Mouse (Mus musculus): ENCODE data around the gene Tsks.

The Tsks gene

DNA sequence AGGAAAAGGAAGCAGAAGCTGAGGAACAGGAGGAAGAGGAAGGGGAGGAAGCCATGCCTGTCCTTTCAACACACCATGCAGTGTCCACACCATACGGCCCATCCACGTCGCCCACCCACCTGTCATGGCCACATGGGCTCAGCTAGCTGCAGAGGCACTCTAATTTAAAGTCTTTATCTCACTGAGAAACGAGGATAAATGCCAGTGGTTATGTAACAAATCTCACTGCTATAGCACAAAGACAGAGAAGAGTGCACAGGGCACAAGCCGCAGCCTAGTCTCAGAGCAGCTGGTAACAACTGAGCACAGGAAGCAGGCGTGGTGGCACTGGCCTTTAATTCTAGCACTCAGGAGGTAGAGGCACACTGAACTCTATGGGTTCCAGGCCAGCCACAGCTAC, 6.9 kb downstream of the Tsks start:
- no peak for DNase-seq (ENCODE audit: low read depth in 1 of 2, low spot score in 2 of 2)

DNA sequence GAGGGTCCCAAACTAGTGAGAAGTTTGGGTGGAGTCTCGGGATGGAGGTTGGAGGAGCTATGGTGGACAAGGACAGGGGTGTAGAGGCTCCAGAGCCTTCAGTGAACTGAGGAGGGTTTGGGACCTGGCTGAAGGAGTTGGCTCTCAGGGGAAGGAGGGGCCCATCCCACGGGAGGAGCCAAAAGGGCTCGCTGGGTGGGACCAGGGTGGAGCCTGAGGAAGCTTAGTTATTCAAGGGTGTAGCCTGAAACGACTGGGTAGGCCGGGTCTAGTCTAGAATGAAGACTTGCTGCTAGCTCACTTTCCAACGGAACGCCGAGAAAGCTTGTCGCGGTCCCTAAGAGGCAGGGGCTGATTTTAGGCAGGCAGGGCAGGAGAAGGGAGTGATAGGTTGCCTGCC, 9.0 kb downstream of the Tsks start:
- no peak for DNase-seq (ENCODE audit: low read depth in 1 of 2, low spot score in 2 of 2)

DNA sequence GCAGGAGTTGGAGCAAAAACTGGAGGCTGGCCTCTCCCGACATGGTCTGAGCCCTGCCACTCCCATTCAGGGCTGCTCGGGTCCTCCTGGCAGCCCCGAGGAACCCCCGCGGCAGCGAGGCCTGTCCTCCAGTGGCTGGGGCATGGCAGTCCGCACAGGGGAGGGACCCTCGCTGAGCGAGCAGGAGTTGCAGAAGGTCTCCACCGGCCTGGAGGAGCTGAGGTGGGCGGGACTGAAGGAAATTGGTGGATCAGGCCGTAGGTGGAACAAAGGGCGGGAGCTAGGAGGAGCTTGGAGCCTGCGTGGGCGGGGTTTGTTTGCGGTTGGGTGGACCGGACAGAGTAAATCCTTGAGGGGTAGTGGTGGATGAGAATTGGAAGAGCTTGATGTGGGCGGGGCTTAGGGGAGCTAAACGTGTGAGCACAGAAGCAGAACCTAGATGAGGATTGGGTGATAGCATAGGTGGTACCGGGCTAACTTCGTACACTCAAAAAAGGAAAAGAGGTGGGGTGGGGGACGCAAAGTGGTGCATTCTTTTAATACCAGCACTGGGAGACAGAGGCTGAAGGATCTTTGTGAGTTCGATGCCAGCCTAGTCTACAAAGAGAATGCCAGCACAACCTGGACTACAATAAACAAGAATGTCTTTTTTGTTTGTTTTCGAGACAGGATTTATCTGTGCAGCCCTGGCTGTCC, 9.8 kb downstream of the Tsks start:
- peak; percentile 63 to 65 for DNase-seq (ENCODE audit: low read depth in 1 of 2, low spot score in 2 of 2)

DNA sequence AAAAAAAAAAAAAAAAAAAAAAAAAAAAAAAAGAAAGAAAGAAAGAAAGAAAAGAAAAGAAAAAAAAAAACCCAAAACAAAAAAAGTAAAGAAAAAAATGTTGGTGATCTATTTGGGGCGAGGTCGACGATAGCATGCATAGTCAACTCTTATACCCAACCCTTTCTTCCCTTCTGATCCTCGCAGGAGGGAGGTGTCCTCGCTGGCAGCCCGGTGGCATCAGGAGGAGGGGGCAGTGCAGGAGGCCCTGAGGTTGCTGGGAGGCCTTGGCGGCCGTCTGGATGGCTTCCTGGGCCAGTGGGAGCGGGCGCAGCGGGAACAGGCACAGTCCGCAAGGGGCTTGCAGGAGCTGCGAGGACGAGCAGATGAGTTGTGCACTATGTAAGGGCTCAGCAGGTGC, 10.6 kb downstream of the Tsks start:
- DNase-seq (ENCODE audit: low read depth in 1 of 2, low spot score in 2 of 2), result no peak

DNA sequence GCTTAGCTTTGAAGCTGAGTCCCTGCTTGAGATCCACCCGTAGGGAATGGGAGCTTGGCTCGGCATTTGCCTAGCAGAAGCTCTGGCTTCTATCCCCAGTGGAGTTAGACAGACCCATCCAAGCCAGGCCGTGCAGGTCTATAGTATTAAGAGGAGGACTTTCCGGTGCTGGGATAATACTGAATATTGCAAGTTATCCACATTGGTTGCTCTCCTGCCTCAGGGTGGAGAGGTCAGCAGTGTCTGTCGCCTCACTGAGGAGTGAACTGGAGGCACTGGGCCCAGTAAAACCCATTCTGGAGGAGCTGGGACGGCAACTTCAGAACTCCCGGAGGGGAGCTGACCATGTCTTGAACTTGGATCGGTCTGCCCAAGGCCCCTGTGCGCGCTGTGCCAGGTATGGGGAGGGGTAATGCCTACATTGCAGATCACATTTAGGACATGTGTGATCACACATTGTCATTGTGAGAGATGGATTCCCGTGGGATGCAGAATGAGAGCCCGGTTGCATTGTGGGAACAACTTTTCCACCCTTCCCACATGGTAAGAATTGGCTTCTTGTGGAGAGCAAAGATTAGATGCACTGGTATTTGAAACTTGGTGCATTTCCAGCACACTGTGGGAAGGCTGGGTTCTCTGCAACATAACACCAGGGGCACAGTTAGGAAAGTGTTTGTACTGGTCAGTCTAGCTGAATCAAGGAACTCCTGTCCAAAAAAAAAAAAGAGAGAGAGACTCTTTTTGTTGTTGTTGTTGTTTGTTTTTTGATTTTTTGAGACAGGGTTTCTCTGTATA, 11.3 kb downstream of the Tsks start:
- DNase-seq (ENCODE audit: low read depth in 1 of 2, low spot score in 2 of 2), result no peak

DNA sequence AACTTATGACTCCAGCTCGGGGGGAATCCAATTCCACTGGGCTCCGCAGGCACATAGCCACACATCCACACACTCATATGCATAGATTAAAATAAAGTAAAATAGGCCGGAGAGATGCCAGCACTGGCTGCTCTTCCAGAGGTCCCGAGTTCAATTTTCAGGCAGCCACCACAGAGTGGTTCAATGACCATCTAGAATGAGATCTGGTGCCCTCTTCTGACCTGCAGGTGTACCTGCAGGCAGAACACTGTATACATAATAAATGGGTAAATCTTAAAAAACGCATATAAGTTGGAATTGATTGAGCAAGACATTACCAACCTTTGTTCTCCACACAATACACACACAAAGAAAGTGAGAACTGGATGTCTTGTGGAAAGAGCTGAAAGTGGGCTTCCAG, 12.6 kb downstream of the Tsks start:
- DNase-seq (ENCODE audit: low read depth in 1 of 2, low spot score in 2 of 2), result no peak

DNA sequence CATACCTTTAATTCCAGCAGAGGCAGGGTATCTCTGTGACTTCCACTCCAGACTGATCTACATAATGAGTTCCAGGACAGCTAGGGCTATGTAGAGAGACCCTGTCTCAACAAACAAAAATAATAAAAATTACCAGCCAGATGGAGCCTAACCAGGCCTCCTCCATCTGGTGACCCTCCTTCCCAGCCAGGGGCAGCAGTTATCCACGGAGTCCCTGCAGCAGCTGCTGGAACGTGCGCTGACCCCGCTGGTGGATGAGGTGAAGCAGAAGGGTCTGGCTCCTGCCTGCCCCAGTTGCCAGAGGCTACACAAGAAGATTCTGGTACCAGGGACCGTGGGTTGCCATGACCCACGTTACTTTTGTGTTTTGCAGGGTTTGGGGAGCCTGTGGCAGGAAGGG, 13.3 kb downstream of the Tsks start:
- no peak for DNase-seq (ENCODE audit: low read depth in 1 of 2, low spot score in 2 of 2)

DNA sequence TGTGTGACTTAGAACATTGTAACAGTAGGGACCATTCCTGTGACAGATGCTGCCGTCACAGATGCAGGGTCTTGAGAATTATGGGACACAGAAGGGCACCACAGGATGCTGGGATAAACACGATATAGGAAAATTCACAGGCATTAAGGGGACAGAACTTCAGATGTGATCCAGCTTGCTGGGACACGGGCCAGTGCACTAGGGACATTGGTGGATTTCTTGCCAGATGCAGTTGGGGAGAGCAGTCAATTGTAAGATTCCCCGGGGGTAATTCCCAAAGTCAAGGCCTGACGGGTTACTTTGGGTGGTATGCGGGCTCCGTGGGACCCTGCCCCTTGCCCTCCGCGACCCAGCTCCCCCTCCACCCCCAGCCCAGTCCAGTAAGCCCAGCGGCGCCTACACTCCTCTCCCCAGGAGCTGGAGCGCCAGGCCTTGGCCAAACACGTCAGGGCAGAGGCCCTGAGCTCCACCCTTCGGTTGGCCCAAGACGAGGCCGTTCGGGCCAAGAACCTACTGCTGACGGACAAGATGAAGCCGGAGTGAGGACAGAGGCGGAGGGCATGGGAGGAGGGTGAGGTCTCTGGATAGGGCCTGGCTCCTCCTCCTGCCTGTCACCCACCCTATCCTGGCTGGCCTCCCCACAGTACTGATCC, 14.3 kb downstream of the Tsks start:
- no peak for DNase-seq (ENCODE audit: low read depth in 1 of 2, low spot score in 2 of 2)

DNA sequence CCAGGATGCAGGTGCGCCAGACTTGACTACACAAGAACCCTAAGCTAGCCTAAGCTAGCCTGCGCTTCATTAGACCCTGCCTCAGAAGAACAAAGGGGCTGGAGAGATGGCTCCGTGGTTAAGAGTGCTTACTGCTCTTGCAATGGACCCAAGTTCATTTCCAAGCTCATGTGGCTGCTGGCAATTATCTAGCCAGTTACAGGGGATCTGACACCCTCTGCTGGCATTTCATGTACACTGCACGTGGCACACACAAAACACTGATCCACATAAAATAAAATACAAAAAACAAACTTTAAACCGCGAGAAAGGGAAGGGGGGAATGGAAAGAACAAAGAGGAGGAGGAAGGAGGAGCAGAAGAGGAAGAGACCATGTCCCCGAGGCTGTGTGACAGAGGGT, 15.2 kb downstream of the Tsks start:
- DNase-seq (ENCODE audit: low read depth in 1 of 2, low spot score in 2 of 2), result no peak

DNA sequence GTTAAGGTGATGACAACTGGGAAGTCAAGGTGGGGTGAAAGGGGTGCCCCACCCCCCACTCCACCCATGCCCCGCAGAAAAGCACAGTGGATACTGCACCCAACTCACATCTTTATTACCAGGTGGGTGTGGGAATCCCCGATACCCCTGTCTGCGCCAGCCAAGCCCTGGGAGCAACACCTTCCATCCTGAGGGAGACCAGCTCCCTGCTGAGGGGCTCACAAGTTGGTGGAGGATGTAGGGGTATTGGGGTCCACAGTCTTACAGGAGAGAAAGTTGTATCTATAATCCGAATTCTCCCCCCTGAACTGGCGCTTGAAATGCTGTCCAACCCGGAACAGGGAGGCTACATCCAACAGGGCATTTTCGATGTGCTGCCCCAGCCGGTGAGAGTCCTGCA, 16.3 kb downstream of the Tsks start:
- no peak for DNase-seq (ENCODE audit: low read depth in 1 of 2, low spot score in 2 of 2)

DNA sequence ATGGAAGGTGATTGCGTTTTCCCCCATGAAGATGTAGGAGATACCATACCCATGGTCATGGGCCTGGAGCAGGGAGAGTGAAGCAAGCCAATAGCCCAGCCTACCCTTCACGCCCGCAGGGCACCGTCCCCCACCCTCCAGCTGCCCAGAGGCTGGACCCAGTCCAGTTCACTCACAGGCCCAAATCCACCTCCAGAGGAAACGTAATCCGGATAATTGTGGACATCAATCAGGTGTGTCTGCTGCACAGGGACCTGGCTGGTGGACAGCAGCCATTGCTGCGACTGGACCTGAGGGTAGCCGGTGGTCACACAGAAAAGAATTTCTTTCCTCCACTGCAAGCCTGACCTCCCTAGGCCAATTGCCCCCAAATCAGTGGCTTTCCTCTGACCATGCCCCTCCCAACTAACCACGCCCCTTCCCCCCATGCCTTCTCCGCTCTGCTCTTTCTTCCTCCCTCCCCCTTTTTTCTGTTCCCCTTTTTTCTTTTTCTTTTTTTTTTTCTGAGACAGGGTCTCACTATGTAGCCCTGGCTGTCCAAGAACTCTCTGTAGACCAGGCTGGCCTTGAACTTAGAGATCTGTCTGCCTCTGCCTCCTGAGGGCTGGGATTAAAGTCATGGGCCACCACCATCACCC, 17.0 kb downstream of the Tsks start:
- no peak for DNase-seq (ENCODE audit: low read depth in 1 of 2, low spot score in 2 of 2)

DNA sequence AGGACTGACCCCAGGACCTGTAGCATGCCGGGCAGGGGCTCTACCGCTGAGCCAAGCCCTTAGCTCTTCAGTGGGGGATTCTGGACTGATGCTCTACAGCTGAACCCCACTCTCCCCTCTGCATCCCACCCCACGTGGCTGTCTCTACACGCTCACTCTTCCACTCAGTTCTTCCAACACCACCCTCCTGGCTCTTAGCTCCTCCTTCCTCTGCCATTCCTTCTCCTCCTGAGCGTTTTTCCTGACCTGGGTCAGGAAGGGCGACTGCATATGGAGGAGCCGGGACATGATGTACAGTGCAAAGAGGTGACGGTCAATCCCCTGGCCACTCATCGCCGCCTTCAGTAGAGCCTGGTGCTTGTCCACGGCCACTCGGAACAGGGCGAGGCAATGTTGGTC, 17.5 kb downstream of the Tsks start:
- no peak for DNase-seq (ENCODE audit: low read depth in 1 of 2, low spot score in 2 of 2)

DNA sequence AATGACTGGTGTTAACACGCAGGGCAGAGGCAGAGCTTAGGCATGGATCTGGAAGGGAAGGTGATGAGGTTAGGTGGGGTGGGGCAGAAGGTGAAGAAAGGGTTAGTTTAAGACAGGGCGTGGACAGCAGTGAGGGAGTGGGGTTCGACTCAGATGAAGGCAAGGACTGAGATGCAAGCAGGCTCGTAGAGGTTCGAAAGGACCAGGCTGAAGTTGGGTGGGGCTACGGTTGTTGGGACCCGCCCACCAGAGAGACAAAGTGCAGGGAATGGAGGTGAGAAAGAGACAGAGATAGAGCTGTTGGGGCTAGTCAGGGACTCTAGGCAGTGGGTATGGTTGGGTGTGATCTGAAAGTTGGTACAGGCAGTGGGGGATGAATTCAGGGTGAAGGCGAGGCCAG, 19.3 kb downstream of the Tsks start:
- no peak for DNase-seq (ENCODE audit: low read depth in 1 of 2, low spot score in 2 of 2)

DNA sequence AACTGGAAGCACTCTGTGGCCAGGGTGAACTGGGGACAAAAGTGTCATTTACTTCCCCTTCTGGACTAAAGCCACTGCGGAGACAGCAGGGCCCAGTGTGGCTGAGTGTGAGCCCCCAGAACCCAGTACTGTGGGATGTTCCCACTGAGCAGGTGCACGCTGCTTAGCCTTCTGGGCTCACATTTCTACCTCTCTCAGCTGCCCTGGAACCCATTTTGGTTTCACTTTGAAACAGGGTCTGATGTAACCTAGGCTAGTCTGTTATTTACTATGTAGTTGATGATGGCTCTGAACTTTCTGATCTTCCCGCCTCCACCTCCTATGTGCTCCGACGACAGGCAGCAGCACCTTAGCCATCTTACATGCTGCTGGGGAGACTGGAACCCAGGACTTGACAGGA, 19.8 kb downstream of the Tsks start:
- no peak for DNase-seq (ENCODE audit: low read depth in 1 of 2, low spot score in 2 of 2)

DNA sequence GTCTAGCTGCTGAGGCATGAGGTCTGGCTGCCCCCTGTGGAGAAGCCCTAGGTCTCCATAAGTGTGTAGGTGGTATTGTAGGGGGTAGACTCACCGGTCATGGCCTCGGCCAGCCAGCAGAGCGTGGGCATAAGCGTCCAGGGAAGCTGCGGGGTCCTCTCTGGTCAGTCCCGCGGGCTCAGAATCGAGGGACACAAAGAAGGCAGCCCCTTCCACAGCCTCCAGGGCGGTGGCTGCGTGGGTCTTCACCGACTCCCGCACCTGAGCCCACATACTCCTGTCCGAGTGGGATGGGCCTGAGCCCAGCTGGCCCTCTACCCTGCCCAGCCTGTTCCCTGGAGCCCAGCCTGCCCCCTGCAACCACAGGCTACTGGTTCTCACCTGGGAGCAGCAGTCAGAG, 22.0 kb downstream of the Tsks start:
- no peak for DNase-seq (ENCODE audit: low read depth in 1 of 2, low spot score in 2 of 2)

DNA sequence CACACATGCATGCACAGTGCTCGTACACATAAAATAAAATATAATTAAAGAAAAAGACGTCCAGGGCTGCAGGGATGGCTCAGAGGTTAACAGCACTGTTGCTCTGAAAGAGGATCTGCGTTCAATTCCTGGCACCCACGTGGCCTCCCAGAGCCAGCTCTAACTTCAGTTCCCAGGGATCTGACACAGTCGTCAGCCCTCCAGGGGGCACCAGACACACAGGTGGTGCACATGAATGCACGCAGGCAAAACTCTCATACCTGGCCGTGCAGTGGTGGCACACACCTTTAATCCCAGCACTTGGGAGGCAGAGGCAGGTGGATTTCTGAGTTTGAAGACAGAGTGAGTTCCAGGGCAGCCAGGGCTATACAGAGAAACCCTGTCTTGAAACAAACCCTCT, 23.0 kb downstream of the Tsks start:
- no peak for DNase-seq (ENCODE audit: low read depth in 1 of 2, low spot score in 2 of 2)

DNA sequence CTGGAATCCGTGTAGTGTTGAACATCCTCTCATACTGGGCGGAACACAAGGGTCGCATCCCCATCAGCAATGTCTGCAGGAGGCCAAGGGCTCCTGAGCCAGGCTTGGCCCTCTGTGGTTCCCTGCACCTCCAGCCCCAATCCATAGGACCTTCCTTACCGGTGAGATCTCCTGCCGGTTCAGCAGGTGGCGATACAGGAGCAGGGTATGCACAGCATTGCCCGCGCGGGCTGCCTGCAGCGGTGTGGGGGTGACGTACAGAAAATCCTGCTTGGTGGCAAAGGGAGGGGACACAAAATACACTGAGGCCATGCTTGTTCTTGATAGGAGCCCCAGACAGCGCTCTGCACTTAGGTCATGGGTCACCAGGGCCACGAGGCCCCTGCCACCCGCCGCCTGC, 23.6 kb downstream of the Tsks start:
- no peak for DNase-seq (ENCODE audit: low read depth in 1 of 2, low spot score in 2 of 2)

DNA sequence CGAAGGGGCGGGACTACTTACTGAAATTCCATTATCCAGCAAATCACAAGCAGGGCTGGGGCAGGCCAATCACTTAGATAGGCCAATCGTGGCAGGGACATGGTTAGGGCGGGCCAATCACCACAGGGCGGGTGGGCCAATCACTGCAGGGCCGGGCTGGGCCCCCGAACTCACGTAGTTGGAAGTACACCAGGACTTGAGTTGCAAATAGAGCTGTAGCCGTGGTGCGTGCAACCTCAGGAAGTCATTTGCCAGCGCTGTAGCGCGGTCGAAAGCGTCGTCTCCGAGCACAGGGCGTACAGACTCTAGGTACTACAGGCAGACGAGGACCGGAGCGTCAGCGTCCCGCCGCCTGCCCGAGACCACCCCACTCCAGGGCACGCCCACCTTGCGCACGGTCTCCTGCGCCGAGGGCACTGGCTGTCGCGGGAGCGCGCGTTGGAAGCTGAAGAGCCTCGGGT, 27.3 kb downstream of the Tsks start:
- peak in 1 of 2 experiments; percentile 43 for DNase-seq (ENCODE audit: low read depth in 1 of 2, low spot score in 2 of 2)

DNA sequence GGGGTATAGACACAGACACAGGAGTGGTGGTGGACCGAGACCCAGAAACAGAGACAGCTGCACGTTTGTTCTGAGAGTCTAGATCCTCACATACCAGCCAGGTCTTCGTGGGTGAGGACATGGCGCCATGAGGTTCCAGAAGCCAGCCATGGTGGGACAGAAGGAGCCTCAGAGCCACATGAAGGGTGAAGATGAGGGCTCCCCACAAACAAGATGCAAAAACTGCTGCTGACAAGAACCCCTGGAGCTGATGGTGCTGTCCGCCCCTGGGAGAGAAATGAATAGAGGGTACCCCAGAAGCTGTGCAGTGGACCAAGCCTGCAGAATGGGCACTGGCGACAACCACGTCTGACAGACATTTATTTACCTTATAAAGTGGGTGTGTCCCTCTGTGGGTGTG, 28.1 kb downstream of the Tsks start:
- no peak for DNase-seq (ENCODE audit: low read depth in 1 of 2, low spot score in 2 of 2)

DNA sequence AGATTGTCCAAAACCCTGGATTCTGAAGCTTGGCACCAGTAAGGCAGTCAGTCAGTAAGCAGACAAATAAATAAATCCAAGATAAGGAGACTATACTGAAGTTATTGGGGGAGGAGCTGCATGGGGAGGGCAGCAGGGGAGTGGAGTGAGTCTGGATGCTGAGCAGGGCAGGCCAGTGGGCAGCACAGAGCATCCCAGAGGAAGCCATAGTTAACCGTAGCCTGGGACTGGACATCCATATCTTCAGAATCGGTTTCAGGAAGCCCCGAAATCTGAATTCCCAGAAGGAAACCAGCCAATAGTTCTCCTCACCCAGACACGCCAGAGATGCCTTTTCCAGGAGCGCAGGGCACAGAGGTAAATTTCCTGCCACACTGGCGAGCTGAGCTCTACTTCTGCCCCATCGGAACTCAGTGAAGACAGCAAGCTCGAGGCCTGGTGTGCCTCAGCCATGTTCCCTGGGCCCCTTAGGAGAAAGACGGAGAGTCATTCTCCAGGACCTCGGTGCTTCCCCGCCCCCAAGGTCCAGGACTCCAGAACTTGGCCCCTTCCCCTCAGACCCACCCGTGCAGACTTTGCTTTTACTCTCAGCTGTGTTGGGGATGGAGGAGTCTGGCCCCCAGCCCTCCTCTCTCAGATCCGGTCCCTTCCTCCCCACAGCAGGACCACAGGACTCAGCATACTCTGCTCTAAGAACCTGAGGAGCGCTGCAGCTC, 30.6 kb downstream of the Tsks start:
- no peak for DNase-seq (ENCODE audit: low read depth in 1 of 2, low spot score in 2 of 2)

Measured in monocyte, adult 2 months (primary cell).